Comparison of ENCODE assay signal across 8 mouse cellular contexts in the genomic region with DNA sequence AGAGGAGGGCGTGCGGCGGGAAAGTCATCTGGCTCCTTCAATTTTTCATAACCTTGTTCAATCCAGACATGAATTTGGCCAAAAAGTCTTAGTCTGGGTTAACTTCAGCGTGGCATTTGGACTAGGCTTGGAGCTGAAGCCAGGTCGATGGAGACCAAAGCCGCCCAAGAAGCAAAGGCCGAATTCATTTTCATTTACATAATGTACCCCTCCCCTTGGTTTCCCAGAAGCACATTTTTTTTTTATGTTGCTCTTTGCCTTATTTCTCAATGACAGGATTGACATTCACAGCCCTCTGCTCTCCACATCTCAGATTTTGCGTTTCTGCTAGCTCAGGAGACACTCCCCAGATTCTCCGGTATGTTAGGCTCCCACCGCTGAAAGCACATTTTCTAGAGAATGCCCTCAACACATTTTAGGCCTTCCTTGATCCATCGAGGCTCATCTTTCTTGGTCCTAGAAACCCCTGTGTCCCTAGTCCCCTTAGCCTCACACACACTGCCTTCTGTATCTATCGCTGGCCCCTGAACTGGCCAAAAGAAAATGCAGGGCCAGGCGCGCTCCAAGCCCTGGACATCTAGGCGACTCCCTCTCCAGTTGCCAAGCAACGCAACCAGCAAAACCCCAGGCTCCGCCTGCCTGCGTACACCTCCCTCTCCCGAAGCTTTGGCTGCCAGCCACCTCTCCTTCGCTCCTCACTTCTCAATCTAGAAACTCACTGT. TPM values are rescaled to one million over a fixed set of nuclear protein-coding genes. Genes with fewer than 3 reads are reported as not detected.
DNase-seq lines count a peak whose midpoint lies in the region; ATAC-seq lines count a peak whose summit lies in the region.

No protein-coding gene starts in this region.

- peak overlapping the region; percentile 50 for H3K27ac ChIP-seq in forebrain, embryonic 11.5 days (ENCODE audit: low read depth, low read length)
- H3K27ac ChIP-seq in heart, embryonic 14.5 days (replicated peaks in 1 of 2; ENCODE audit: control insufficient read depth in 1 of 2, insufficient read depth in 1 of 2, low read depth in 2 of 2, low read length in 2 of 2) = peak overlapping the region; percentile 35 to 55
- H3K27ac ChIP-seq in liver, embryonic 12.5 days = no peak overlapping the region
- no peak overlapping the region for H3K27ac ChIP-seq in neural tube, embryonic 11.5 days (ENCODE audit: low read depth, low read length)

- peaks cover 3% of the 10 kb centered on the region; the same call in 1 of the 2 replicates for H3K27me3 ChIP-seq in forebrain, embryonic 11.5 days (ENCODE audit: control insufficient read depth, insufficient read depth, low read length)
- no peaks in the 10 kb centered on the region for H3K27me3 ChIP-seq in heart, embryonic 14.5 days (ENCODE audit: control insufficient read depth, insufficient read depth, low read length)
- H3K27me3 ChIP-seq in liver, embryonic 12.5 days (replicated peaks) = peaks cover 66% of the 10 kb centered on the region
- peaks cover 16% of the 10 kb centered on the region for H3K27me3 ChIP-seq in neural tube, embryonic 11.5 days (ENCODE audit: control insufficient read depth, insufficient read depth, low read length)

- under 1% methylated on average over 20 of the region's 20 CpGs for WGBS in forebrain, embryonic 11.5 days
- 3% methylated on average over 20 of the region's 20 CpGs for WGBS in heart, embryonic 14.5 days
- 1% methylated on average over 20 of the region's 20 CpGs for WGBS in liver, embryonic 12.5 days (ENCODE audit: insufficient replicate concordance)
- under 1% methylated on average over 20 of the region's 20 CpGs for WGBS in neural tube, embryonic 11.5 days

- H3K4me3 ChIP-seq in forebrain, embryonic 11.5 days (ENCODE audit: low read depth, low read length) = peak overlapping the region; percentile 64
- peak overlapping the region; percentile 61 to 75 for H3K4me3 ChIP-seq in heart, embryonic 14.5 days (ENCODE audit: control insufficient read depth in 1 of 2, insufficient read depth in 1 of 2, low read depth in 1 of 2, low read length in 2 of 2)
- H3K4me3 ChIP-seq in liver, embryonic 12.5 days = peak overlapping the region; percentile 38
- H3K4me3 ChIP-seq in neural tube, embryonic 11.5 days (ENCODE audit: low read depth, low read length) = peak overlapping the region; percentile 36

- DNase-seq in ovary, adult 18-20 months (ENCODE audit: low spot score) = peak; percentile 88
- no peak for DNase-seq in ovary, postnatal 10 days (ENCODE audit: low spot score)
- DNase-seq in forebrain, embryonic 11.5 days (ENCODE audit: low spot score) = peak; percentile 84
- peak; percentile 91 for DNase-seq in kidney, postnatal 10 days
- peak; percentile 85 for DNase-seq in neural tube, embryonic 11.5 days (ENCODE audit: low spot score)
- no peak for DNase-seq in thymus, adult 18-20 months

- H3K4me1 ChIP-seq in forebrain, embryonic 11.5 days (replicated peaks; ENCODE audit: control insufficient read depth, insufficient read depth, low read length) = peaks cover 6% of the 10 kb centered on the region; the same call in 1 of the 2 replicates
- peaks cover 9 to 41% of the 10 kb centered on the region in 2 experiments for H3K4me1 ChIP-seq in heart, embryonic 14.5 days (ENCODE audit: control insufficient read depth in 2 of 2, insufficient read depth in 2 of 2, low read length in 2 of 2)
- H3K4me1 ChIP-seq in liver, embryonic 12.5 days = peaks cover 58% of the 10 kb centered on the region
- peaks cover 16% of the 10 kb centered on the region for H3K4me1 ChIP-seq in neural tube, embryonic 11.5 days (ENCODE audit: control insufficient read depth, insufficient read depth, low read length)

- peak overlapping the region; percentile 75 for H3K4me2 ChIP-seq in forebrain, embryonic 11.5 days (ENCODE audit: low read depth, low read length, severe bottlenecking)
- H3K4me2 ChIP-seq in heart, embryonic 14.5 days (ENCODE audit: low read length) = peak overlapping the region; percentile 98
- peak overlapping the region; percentile 69 for H3K4me2 ChIP-seq in liver, embryonic 12.5 days
- H3K4me2 ChIP-seq in neural tube, embryonic 11.5 days (ENCODE audit: low read depth) = peak overlapping the region; percentile 89

- peak overlapping the region; percentile 33 for H3K9ac ChIP-seq in forebrain, embryonic 11.5 days (ENCODE audit: low read length)
- peak overlapping the region; percentile 64 for H3K9ac ChIP-seq in heart, embryonic 14.5 days (ENCODE audit: low read length)
- H3K9ac ChIP-seq in liver, embryonic 12.5 days = no peak overlapping the region
- 0 out of 2 replicates have a peak overlapping the region, but pooled peaks have one; percentile 19 for H3K9ac ChIP-seq in neural tube, embryonic 11.5 days (ENCODE audit: low read length)

- H3K9me3 ChIP-seq in forebrain, embryonic 11.5 days (ENCODE audit: control insufficient read depth, low read length) = no peaks in the 10 kb centered on the region
- H3K9me3 ChIP-seq in heart, embryonic 14.5 days (ENCODE audit: control insufficient read depth, low read length) = no peaks in the 10 kb centered on the region
- no peaks in the 10 kb centered on the region for H3K9me3 ChIP-seq in liver, embryonic 12.5 days (replicated peaks)
- no peaks in the 10 kb centered on the region for H3K9me3 ChIP-seq in neural tube, embryonic 11.5 days (ENCODE audit: control insufficient read depth, low read length)

- no peaks in the 10 kb centered on the region for H3K36me3 ChIP-seq in forebrain, embryonic 11.5 days (ENCODE audit: control insufficient read depth, insufficient read depth, low read length)
- peaks cover 19% of the 10 kb centered on the region for H3K36me3 ChIP-seq in heart, embryonic 14.5 days (ENCODE audit: control insufficient read depth, insufficient read depth, low read length)
- no peaks in the 10 kb centered on the region for H3K36me3 ChIP-seq in liver, embryonic 12.5 days
- H3K36me3 ChIP-seq in neural tube, embryonic 11.5 days (ENCODE audit: control insufficient read depth, insufficient read depth, low read length) = no peaks in the 10 kb centered on the region

- peak; percentile 45 for ATAC-seq in forebrain, embryonic 11.5 days (replicated peaks; ENCODE audit: low FRiP score)
- ATAC-seq in heart, embryonic 14.5 days (ENCODE audit: insufficient number of reproducible peaks, insufficient read depth, low FRiP score, low read depth) = peak; percentile 58
- peak; percentile 40 for ATAC-seq in liver, embryonic 12.5 days
- 0 out of 2 replicates have a peak, but pooled peaks have one; percentile 20 for ATAC-seq in neural tube, embryonic 11.5 days (ENCODE audit: insufficient read depth, low FRiP score, low TSS enrichment)

RNA-seq across cellular contexts. Expression of a gene that starts 3.9 kb away (rescaled TPM):
- 35.7 and 37.4 TPM in 2 replicates for polyA plus RNA-seq in forebrain, embryonic 11.5 days (2014; fragmentation: Nextera tagmentation; extraction: Ambion mirVana)
- polyA plus RNA-seq in heart, embryonic 14.5 days (2014; fragmentation: Nextera tagmentation; extraction: Ambion mirVana) = 64.3 and 90.1 TPM in 2 replicates
- 7.6 and 10.9 TPM in 2 replicates for polyA plus RNA-seq in liver, embryonic 12.5 days (2016; fragmentation: Nextera tagmentation; extraction: Ambion mirVana)
- polyA plus RNA-seq in neural tube, embryonic 11.5 days (2014; fragmentation: Nextera tagmentation; extraction: Ambion mirVana) = 65.4 and 68.5 TPM in 2 replicates

RNA-seq across cellular contexts. Expression of a gene that starts 46.5 kb away (rescaled TPM):
- 708 and 809 TPM in 2 replicates for polyA plus RNA-seq in forebrain, embryonic 11.5 days (2014; fragmentation: Nextera tagmentation; extraction: Ambion mirVana)
- polyA plus RNA-seq in heart, embryonic 14.5 days (2014; fragmentation: Nextera tagmentation; extraction: Ambion mirVana) = 53.2 and 67.5 TPM in 2 replicates
- polyA plus RNA-seq in liver, embryonic 12.5 days (2016; fragmentation: Nextera tagmentation; extraction: Ambion mirVana) = 12.4 and 14.3 TPM in 2 replicates
- 403 and 422 TPM in 2 replicates for polyA plus RNA-seq in neural tube, embryonic 11.5 days (2014; fragmentation: Nextera tagmentation; extraction: Ambion mirVana)

Comparison
In these comparisons a context has a peak if more than half of its experiments do, and no peak if none do; other contexts are left out.
1. DNase-seq: peak in ovary, adult 18-20 months (single experiment), forebrain, embryonic 11.5 days (single experiment), kidney, postnatal 10 days (single experiment) and neural tube, embryonic 11.5 days (single experiment); none in ovary, postnatal 10 days (single experiment) and thymus, adult 18-20 months (0 of 2).
2. H3K27ac ChIP-seq: peak in forebrain, embryonic 11.5 days (single experiment) and heart, embryonic 14.5 days (2 of 2); none in liver, embryonic 12.5 days (single experiment) and neural tube, embryonic 11.5 days (single experiment).
3. Peak in every context shown above with its lines, with median percentiles within 50 percentile points of each other: ATAC-seq, H3K4me2 ChIP-seq and H3K4me3 ChIP-seq.